Mouse (Mus musculus) bone marrow, adult 2 months (tissue): ENCODE results near the gene Psmd13. TPM values are rescaled to one million over a fixed set of nuclear protein-coding genes. Genes with fewer than 3 reads are reported as not detected.
"Not testable (repeated sequence)": the region's sequence is repeated elsewhere in the genome, so short reads cannot be mapped to it uniquely, and the experiment has no call there.

Experiments used
- H3K27ac ChIP-seq: fragments of 200-500 bp; 2 replicates; pipeline ENCODE4 v1.5.1; 2012; ENCODE audit warnings: low read depth, mild to moderate bottlenecking, control low read depth, inconsistent platforms, low read length; ENCODE audit not compliant: control insufficient read depth, poor library complexity, insufficient read depth
- H3K4me1 ChIP-seq: fragments of 200-500 bp; 2 replicates; pipeline ENCODE4 v1.6.1; 2011; ENCODE audit warnings: low read length; ENCODE audit not compliant: control insufficient read depth, insufficient read depth
- H3K4me3 ChIP-seq: fragments of 200-500 bp; replicated peaks from 2 replicates; pipeline ENCODE3; 2011; ENCODE audit warnings: mild to moderate bottlenecking, low read depth, low read length, control low read depth; ENCODE audit not compliant: control insufficient read depth
- CTCF ChIP-seq: fragments of 200-500 bp; IDR thresholded peaks from 2 replicates; pipeline ENCODE4 v1.5.1; 2011; ENCODE audit warnings: low read length, control low read depth; ENCODE audit not compliant: control insufficient read depth, insufficient read depth
- POLR2A ChIP-seq: fragments of 200-500 bp; IDR thresholded peaks from 2 replicates; pipeline ENCODE4 v1.6.1; 2011; ENCODE audit warnings: low read depth, mild to moderate bottlenecking, control low read depth, low read length, borderline replicate concordance; ENCODE audit not compliant: control insufficient read depth
- WGBS: fragments of 180-500 bp; shearing (Covaris S2); methylation state at CpG from one replicate; pipeline ENCODE4 v1.1.7; 2018; 5-methylcytosine and 5-hydroxymethylcytosine counted together
- polyA plus RNA-seq: library from polyadenylated mRNA; stranded (reverse); fragments of >200 nt; gene quantifications from 2 replicates; pipeline ENCODE4 v1.2.4, GENCODE M21; 2011; ENCODE audit warnings: low replicate concordance; ENCODE audit not compliant: missing spikeins, insufficient read depth, insufficient read length

Gene Psmd13
- polyA plus RNA-seq, 1 experiment = 252 TPM

DNA sequence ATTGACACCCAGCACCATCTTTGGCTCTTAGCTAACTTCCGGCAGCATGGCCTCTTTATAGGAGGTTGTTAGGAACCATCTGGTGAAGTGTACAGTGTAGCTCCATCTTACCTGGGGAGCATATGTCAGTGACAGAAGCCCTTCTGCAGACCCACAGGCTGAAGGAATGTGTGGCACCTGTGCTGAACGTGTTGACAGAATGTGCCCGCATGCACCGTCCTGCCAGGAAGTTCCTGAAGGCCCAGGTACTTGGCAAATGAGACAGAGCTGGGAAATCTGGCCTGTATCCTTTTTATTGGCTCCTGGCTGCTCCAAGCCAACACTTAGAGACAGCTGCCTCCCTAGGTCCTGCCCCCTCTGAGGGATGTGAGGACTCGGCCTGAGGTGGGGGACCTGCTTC lies 21.0 kb upstream of the Psmd13 start:
- peaks cover 5% of the 10 kb centered on the region; the same call in 1 of the 2 replicates for H3K4me1 ChIP-seq
- TF ChIP-seq POLR2A = no peak
- no peak for TF ChIP-seq CTCF
- no peak overlapping the region for H3K4me3 ChIP-seq
- WGBS = 88% methylated on average over 5 of the region's 5 CpGs
- H3K27ac ChIP-seq = no peak overlapping the region

DNA sequence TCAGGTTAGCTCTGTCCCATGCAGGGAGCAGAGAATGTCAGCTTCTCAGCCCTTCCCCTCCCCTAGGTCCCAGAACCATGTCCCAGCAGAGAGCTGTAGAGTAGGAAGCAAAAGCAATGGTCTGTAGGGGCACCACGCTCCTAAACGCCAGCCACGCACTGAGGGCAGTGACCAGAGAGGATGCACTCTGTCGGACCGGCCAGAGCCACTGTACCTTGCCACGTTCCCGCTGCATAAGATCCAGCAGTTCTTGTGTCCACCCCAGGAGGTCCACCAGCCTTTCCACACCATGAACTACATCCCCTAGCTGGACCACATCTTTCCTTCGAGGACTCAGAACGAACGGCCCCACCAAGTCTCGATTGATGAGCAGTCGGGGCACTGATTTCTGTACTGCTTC lies 17.0 kb upstream of the Psmd13 start:
- Histone ChIP-seq H3K4me3 (no peak overlapping the region), H3K4me1 (peaks cover 2% of the 10 kb centered on the region; the same call in 1 of the 2 replicates), H3K27ac (no peak overlapping the region)
- TF ChIP-seq CTCF (no peak), POLR2A (no peak)
- WGBS = 88% methylated on average over 12 of the region's 12 CpGs

DNA sequence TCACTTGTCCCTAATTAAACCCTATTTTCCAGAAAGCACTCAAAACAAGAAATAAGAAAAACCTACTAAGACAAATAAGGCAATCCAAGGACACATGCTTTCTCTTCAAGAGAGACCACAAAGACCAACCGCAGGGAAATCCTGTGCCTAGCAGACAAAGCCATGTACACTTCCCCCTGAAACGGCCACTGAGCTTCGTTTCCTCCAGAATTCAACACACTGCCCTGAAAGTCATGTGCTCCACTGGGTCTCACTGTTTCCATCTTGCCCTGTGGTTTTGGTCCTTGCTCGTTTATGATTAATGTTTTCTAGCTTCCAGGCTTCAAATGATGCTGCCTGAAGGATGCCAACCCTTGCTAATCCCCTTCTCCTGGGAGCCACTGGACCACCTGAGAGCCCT lies 7.5 kb upstream of the Psmd13 start:
- Histone ChIP-seq H3K4me3 (no peak overlapping the region), H3K4me1 (peaks cover 11% of the 10 kb centered on the region; the same call in 1 of the 2 replicates), H3K27ac (peak overlapping the region; percentile 26; the same call in 1 of the 2 replicates)
- TF ChIP-seq POLR2A = no peak
- no peak for TF ChIP-seq CTCF
- 6% methylated on average over 4 of the region's 4 CpGs for WGBS

DNA sequence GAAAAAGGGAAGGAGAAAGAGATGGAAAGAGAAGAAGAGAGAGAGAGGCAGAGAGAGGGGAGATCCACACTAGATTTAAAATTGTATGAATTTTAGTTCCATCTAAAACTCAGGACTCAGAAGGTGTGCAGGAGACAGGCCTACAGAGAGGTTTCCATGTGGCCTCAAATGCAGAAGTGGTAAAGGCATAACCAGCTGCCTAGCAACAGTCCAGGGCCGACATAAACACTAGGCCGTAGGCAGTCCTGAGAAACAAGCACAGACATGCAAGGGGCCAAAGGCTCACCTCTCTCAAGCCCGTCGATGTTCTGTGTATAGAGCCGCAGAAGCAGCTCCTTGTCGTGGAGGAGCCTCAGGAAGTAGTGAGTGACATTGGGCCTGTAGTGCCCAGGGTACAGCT lies 4.4 kb upstream of the Psmd13 start:
- WGBS = 20% methylated on average over 6 of the region's 6 CpGs
- Histone ChIP-seq H3K4me1 (peaks cover 15% of the 10 kb centered on the region; the same call in 1 of the 2 replicates), H3K27ac (no peak overlapping the region), H3K4me3 (no peak overlapping the region)
- TF ChIP-seq POLR2A (no peak), CTCF (no peak)

DNA sequence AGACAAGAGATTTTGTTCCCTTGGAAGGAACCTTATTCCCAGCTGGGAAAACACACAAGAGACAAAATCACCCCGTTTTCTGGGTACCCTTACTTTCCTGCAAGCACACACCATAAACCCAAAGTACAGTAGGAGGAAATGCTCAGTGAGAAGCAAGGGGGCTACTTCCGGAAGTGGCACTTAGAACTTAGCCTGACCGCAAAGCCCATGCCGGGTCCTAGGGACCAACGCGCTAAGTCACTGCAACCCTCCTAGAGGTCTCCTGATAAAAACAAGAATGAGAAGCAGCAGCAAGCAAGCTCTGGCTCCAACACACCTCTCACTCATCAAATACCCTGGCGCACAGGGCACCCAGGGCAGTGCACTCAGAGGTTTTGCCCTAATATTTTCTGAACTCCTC lies 2.4 kb upstream of the Psmd13 start:
- Histone ChIP-seq H3K4me1 (peaks cover 15% of the 10 kb centered on the region; the same call in 1 of the 2 replicates), H3K27ac (peak overlapping the region; percentile 46; the same call in 1 of the 2 replicates), H3K4me3 (peak overlapping the region; percentile 2)
- 4% methylated on average over 7 of the region's 7 CpGs for WGBS
- TF ChIP-seq CTCF = no peak
- TF ChIP-seq POLR2A = no peak

DNA sequence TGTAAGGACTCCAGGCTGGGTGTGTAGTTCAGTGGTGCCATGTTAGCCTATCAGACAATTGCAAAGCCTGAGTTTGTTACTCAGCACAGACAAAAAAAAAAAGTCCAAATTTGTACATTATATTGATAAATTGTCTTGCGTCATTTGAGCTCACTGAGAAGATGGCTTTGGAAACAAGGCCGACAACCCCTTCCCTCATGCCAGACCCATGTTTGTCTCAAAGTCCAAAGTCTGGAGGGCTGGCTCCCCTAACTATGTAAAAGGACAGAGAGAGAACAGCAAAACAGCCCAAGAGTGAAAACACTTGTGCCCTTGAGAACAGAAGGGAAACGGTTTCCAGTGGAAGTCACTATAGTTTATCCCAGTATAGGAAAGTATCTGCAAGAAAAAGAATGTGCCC lies 1.3 kb upstream of the Psmd13 start:
- Histone ChIP-seq H3K27ac (no peak overlapping the region), H3K4me1 (peaks cover 10% of the 10 kb centered on the region; the same call in 1 of the 2 replicates), H3K4me3 (no peak overlapping the region)
- TF ChIP-seq CTCF (no peak), POLR2A (no peak)
- 12% methylated on average over 3 of the region's 3 CpGs for WGBS

DNA sequence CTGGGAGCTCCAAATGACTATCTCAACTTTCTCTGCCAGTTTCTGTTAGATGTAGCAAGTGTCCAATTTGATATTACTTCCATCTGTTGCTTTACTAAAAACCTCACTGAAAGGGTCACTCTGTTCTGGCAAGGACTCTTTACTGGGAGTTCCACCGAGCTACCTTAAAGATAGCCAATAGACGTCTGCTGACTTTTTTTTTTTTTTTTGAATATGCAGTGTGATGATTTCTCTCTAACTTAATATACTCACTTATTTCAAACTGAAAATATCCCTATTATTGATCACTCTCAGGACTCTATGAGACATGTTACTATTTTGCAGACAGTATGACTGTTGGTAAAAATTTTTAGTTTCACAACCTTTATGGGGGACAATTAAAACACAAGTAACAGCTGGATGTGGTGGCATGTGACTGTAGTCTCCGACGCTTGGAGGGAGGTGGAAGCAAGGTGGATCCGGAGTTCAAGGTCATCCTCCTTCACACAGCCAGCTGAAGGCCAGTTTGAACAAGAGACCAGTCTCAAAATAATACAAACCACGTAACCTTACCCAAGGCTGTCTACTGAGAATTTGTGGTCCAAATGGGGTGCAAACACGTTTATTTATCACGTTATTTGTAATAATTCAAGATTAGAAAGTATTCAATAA lies 778 bp upstream of the Psmd13 start:
- H3K4me1 ChIP-seq = peaks cover 10% of the 10 kb centered on the region; the same call in 1 of the 2 replicates
- peak overlapping the region; percentile 99 for H3K4me3 ChIP-seq
- under 1% methylated on average over 8 of the region's 8 CpGs for WGBS
- TF ChIP-seq POLR2A = no peak
- no peak for TF ChIP-seq CTCF
- H3K27ac ChIP-seq = no peak overlapping the region

DNA sequence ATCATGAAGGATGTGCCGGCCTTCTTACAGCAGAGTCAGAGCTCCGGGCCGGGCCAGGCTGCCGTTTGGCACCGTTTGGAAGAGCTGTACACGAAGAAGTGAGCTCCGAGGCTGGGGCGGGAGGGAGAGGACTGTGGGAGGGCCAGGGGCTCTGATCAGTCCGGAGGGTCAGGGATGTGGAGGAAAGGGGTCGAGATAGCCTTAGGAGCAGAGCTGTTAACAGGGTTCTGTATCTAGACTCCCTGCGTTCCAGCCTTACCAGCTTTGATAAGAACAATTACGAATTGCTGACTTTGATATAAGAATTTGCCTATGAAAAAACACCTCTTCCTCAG lies 668 bp downstream of the Psmd13 start:
- WGBS = 0% methylated on average over 12 of the region's 12 CpGs
- peak overlapping the region; percentile 54 for H3K27ac ChIP-seq
- TF ChIP-seq POLR2A = no peak
- no peak for TF ChIP-seq CTCF
- H3K4me1 ChIP-seq = peaks cover 10% of the 10 kb centered on the region; the same call in 1 of the 2 replicates
- peak overlapping the region; percentile 99 for H3K4me3 ChIP-seq

DNA sequence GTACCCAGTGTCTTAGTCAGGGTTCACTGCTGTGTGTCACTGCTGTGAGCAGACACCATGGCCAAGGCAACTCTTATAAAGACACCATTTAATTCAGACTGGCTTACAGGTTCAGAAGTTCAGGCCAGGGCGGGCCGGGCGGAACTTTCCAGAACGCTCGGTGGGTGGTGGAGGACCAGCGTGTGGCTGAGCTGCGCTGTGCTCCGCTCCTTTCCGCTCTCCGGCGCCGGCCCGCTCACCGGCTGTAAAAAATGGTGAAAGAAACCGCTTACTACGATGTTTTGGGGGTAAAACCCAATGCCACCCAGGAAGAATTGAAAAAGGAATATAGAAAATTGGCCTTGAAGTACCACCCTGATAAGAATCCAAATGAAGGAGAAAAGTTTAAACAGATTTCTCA lies 8.9 kb downstream of the Psmd13 start:
- WGBS = 96% methylated on average over 16 of the region's 16 CpGs
- H3K4me3 ChIP-seq, H3K4me1 ChIP-seq, H3K27ac ChIP-seq: not testable (repeated sequence)
